ENCODE assay signal across 9 mouse cellular contexts in the genomic region with DNA sequence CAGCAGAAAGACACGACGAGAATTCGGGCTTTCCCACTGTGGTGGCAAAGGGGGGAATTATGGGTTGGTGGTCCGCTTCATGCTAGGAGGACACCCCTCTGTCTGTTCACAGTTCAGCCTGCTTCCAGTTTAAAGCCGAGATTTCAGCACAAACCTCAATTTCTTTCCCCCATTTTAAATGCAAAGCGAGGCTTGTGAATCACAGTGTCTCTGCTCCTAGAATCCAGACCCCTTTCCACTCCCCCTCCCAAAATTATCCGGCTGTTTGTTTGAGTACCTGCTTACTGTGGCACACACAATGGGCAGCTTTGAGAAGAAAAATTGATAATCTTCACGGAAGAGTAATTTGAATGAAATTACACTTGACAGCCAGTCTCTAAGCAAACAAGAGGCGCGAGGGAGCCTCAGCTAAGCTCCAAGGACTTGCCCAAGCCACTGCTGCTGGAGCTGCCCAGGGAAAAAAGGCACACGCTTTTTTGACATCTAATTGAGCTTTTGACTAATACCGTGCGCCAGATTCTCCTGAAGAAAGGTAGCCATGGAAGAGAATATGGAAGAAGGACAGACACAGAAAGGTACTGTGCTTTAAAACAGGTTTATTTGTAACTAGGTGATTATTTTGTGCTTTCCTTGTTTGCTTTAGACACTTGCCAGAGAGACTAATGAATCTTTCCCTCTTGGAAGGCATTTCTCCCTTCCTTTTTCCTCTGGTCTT. TPM values are rescaled to one million over a fixed set of nuclear protein-coding genes. Genes with fewer than 3 reads are reported as not detected.
DNase-seq lines count a peak whose midpoint lies in the region; ATAC-seq lines count a peak whose summit lies in the region.
"Had no signal": no experiment of that assay in that cellular context is flagged by ENCODE, and none has a peak within 500 bp of the region (broad histone marks: within the 10 kb centered on the region; RNA-seq: fewer than 3 reads in every experiment).

Gene Gpm6a, plus strand, starts transcription at position 103 of the 715 bp plus-strand sequence.

- no peaks in the 10 kb centered on the region for H3K9me3 ChIP-seq in heart, embryonic 15.5 days (replicated peaks)

- no peak within 1 kb of the TSS for H3K27ac ChIP-seq in heart, embryonic 15.5 days
- H3K27ac ChIP-seq: macrophage had no signal

- no peaks in the 10 kb centered on the region for H3K36me3 ChIP-seq in heart, embryonic 15.5 days

- H3K9ac ChIP-seq in heart, embryonic 15.5 days = no peak within 1 kb of the TSS

- no peaks in the 10 kb centered on the region for H3K4me1 ChIP-seq in heart, embryonic 15.5 days (replicated peaks)

- H3K4me3 ChIP-seq in heart, embryonic 15.5 days = no peak within 1 kb of the TSS

- H3K4me2 ChIP-seq in heart, embryonic 15.5 days = peak within 1 kb of the TSS; percentile 23

- no peak for ATAC-seq in heart, embryonic 15.5 days (replicated peaks; ENCODE audit: insufficient number of reproducible peaks, insufficient read depth, low FRiP score, low read depth)
- ATAC-seq in erythroblast, adult 5-6 weeks (replicated peaks; ENCODE audit: low FRiP score, poor library complexity, severe bottlenecking) = no peak
- ATAC-seq in megakaryocyte, adult 5-6 weeks (ENCODE audit: poor library complexity, severe bottlenecking) = no peak
- no peak for ATAC-seq in CD4-positive, CD25-positive, alpha-beta regulatory T cell, adult 4 months

- WGBS in heart, embryonic 15.5 days = 38% methylated on average over 13 of the region's 13 CpGs

- H3K27me3 ChIP-seq in heart, embryonic 15.5 days = no peaks in the 10 kb centered on the region

- intact Hi-C loops in left cerebral cortex, postnatal 14 days (cut with DNase I) = loop anchor here (2.0 to 5.0 kb wide), 4 partner anchors 68 to 218 kb away; partner anchors contain the start of gene Wdr17

- peak; percentile 75 to 76 for DNase-seq in cerebellum, adult 18-20 months
- peak; percentile 61 to 75 for DNase-seq in cerebellum, postnatal 36 days
- peak; percentile 73 to 94 for DNase-seq in left cerebral cortex, postnatal 14 days (ENCODE audit: low spot score in 2 of 2)
- DNase-seq in right cerebral cortex, adult 18-20 months = peak; percentile 52

RNA-seq across cellular contexts. Expression of gene Gpm6a, which starts in this region (rescaled TPM):
- 20.7 and 22.2 TPM in 2 replicates for polyA plus RNA-seq in heart, embryonic 15.5 days (2015; fragmentation: Nextera tagmentation; extraction: Ambion mirVana)
- 1,000 to 10,000 TPM; 1,368 to 1,391 TPM for total RNA-seq in left cerebral cortex, postnatal 14 days (2021)
- total RNA-seq in erythroblast, adult 5-6 weeks (2015; ENCODE audit: low replicate concordance) = not detected in 2 replicates
- total RNA-seq in erythroblast, adult 5-6 weeks (2017; ENCODE audit: low replicate concordance) = not detected in 2 replicates
- not detected in 2 replicates for total RNA-seq in megakaryocyte, adult 5-6 weeks (2015)
- total RNA-seq in megakaryocyte, adult 5-6 weeks (2017) = not detected in 2 replicates
- polyA plus RNA-seq in CD4-positive, CD25-positive, alpha-beta regulatory T cell, adult 4 months (2017; shearing (Covaris generic)) = not detected
- polyA plus RNA-seq: macrophage had no signal

Comparison
In these comparisons a context has a peak if more than half of its experiments do, and no peak if none do; other contexts are left out.
1. RNA of gene Gpm6a (total RNA-seq): 1,368 to 1,391 TPM in left cerebral cortex, postnatal 14 days; not detected in erythroblast, adult 5-6 weeks and not detected in megakaryocyte, adult 5-6 weeks; every median in the first group is over 1,000 times any median in the second.
2. RNA of gene Gpm6a (polyA plus RNA-seq): 20.7 to 22.2 TPM in heart, embryonic 15.5 days; not detected in CD4-positive, CD25-positive, alpha-beta regulatory T cell, adult 4 months; every median in the first group is over 10 times any median in the second.
3. Peak in every context shown above with its lines, with median percentiles within 50 percentile points of each other: DNase-seq.